Mouse (Mus musculus): ENCODE measurements around the gene 4930402H24Rik.

- TF ChIP-seq CTCF (IDR thresholded peaks at IDR 0.05; ENCODE audit: borderline replicate concordance, extremely low read depth, insufficient read depth, insufficient read length) = no peak
- no peak for TF ChIP-seq POLR2A (IDR thresholded peaks at IDR 0.05; ENCODE audit: borderline replicate concordance, extremely low read depth, insufficient read depth, insufficient read length, poor library complexity, severe bottlenecking)
Measured at GRCm38 (mm10) chr2:130898783-130899182, 7.4 kb downstream of the 4930402H24Rik start.
